Mouse (Mus musculus): ENCODE measurements around the gene Sumf2. TPM values are rescaled to one million over a fixed set of nuclear protein-coding genes. Genes with fewer than 3 reads are reported as not detected.

The Sumf2 gene
- polyA plus RNA-seq, 1 experiment: 48.6 TPM

DNA sequence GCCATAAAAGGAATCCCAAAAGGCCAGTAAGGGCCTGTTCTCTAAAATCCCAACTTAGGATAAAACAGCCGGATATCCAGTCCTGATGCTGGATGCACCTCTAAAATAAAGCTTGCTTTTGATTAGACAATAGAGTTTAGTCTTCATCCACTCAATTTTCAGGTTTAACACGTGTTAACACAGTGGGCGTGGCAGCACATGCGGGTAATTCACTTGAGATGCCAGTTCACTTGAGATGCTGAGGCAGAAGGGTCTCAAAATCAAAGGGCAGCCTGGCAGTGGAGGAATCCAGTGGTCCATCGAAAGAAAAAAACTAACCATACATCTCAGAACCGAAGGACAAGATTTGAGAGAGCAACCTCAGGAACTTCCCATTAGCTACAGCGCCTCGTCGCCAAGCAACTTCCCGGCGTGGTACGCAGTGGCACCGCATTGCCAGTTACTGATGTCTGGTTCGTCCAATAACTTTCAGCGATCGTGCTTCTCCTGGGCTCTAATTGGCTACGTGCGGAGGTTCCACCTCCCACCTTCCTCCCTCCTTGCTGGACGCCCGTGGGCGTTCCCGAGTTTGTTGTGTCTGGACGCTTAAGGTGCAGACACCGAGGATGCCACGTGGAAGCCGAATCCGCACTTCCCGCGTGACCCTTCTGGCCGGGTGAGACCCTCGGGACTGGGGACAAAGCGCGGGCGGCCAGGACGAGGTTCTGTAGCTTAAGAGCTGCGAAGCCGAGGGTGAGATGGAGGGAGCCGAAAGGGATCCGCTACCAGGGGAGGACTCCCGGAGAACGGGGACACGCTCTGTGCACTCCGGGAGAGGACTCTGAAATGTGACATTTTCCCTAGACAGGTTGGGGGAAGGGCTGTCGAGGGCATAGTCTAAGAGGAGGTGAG lies 48.7 kb downstream of the Sumf2 start, which contains the start of gene Zbed5:
TSS of gene Zbed5 (plus strand) at position 526 of the 891 bp plus-strand sequence.
- no peaks in the 10 kb centered on the region for H3K79me3 ChIP-seq (ENCODE audit: low read depth)
- H3K27me3 ChIP-seq (ENCODE audit: control insufficient read depth, insufficient read depth, insufficient read length): no peaks in the 10 kb centered on the region
- TF ChIP-seq CEBPB (IDR thresholded peaks at IDR 0.05; ENCODE audit: low read depth) (no peak), MYOD1 (IDR thresholded peaks at IDR 0.05; ENCODE audit: control insufficient read depth, insufficient read length, low read depth) (no peak), CTCF (IDR thresholded peaks at IDR 0.05; ENCODE audit: control insufficient read depth, insufficient read depth, insufficient read length) (no peak), FOSL1 (IDR thresholded peaks at IDR 0.05; ENCODE audit: insufficient read depth, low read length, poor library complexity, severe bottlenecking) (no peak), MAX (IDR thresholded peaks at IDR 0.05) (peak; percentile 84)
- peak within 1 kb of the TSS; percentile 34 for H3ac ChIP-seq (ENCODE audit: control insufficient read depth, insufficient read length, low read depth)
- no peaks in the 10 kb centered on the region for H3K36me3 ChIP-seq (ENCODE audit: control insufficient read depth, insufficient read depth)
- H3K79me2 ChIP-seq (ENCODE audit: control insufficient read depth, insufficient read depth): no peaks in the 10 kb centered on the region
- H3K4me3 ChIP-seq (ENCODE audit: insufficient read depth, poor library complexity, severe bottlenecking): peak within 1 kb of the TSS; percentile 49

DNA sequence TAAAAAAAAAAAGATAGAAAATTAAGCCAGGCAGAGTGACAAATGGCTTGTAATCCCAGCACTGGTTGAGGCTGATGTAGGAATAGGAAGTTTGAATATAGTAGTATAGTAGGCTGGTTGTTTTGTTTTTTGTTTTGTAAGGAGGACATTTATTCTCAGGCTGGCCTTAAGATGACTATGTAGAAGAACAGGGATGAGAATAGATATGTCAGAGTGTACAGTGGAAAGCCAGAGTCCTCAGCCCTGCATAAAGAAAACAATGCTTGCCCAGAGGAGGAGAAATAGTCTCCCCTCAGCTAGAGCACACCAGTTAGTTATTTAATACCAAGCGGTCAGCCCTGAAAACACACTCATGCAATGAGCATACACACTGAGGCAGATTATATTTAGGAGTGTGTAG lies 51.7 kb downstream of the Sumf2 start, which contains the start of gene Phkg1:
TSS of gene Phkg1 (minus strand) at position 101 of the 400 bp plus-strand sequence.
- H3K36me3 ChIP-seq (ENCODE audit: control insufficient read depth, insufficient read depth): no peaks in the 10 kb centered on the region
- no peak within 1 kb of the TSS for H3K4me3 ChIP-seq (ENCODE audit: insufficient read depth, poor library complexity, severe bottlenecking)
- H3K79me2 ChIP-seq (ENCODE audit: control insufficient read depth, insufficient read depth): no peaks in the 10 kb centered on the region
- no peak within 1 kb of the TSS for H3ac ChIP-seq (ENCODE audit: control insufficient read depth, insufficient read length, low read depth)
- H3K27me3 ChIP-seq (ENCODE audit: control insufficient read depth, insufficient read depth, insufficient read length): no peaks in the 10 kb centered on the region
- H3K79me3 ChIP-seq (ENCODE audit: low read depth): no peaks in the 10 kb centered on the region
- no peak for TF ChIP-seq MAX (IDR thresholded peaks at IDR 0.05)

DNA sequence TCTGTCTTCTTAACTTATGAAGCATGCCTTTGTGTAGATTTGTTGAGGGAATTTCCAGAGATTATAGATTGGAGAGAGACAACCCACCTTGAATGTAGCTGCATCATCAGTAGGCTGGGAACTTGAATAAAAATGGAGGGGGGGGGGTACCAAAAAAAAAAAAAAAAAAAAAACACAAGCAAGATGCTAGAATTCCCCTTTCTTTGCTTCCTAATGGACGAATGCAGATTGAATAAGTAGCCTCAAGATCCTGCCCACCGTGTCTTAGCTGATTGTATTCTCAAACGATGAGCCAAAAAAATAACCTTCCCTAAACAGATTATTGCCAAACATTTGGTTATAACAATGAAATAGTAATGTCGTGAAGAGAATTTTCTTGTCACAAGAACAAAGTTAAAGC lies 61.0 kb downstream of the Sumf2 start:
- H3K4me3 ChIP-seq (ENCODE audit: insufficient read depth, poor library complexity, severe bottlenecking): peak overlapping the region; percentile 37
- no peak overlapping the region for H3ac ChIP-seq (ENCODE audit: control insufficient read depth, insufficient read length, low read depth)
- H3K27me3 ChIP-seq (ENCODE audit: control insufficient read depth, insufficient read depth, insufficient read length): no peaks in the 10 kb centered on the region
- H3K79me3 ChIP-seq (ENCODE audit: low read depth): no peaks in the 10 kb centered on the region
- no peak for TF ChIP-seq CTCF (IDR thresholded peaks at IDR 0.05; ENCODE audit: control insufficient read depth, insufficient read depth, insufficient read length)
- TF ChIP-seq MAX (IDR thresholded peaks at IDR 0.05): no peak
- no peak for TF ChIP-seq CEBPB (IDR thresholded peaks at IDR 0.05; ENCODE audit: low read depth)
- no peak for TF ChIP-seq MYOD1 (IDR thresholded peaks at IDR 0.05; ENCODE audit: control insufficient read depth, insufficient read length, low read depth)
- no peak for TF ChIP-seq MYOG (IDR thresholded peaks at IDR 0.05; ENCODE audit: control insufficient read depth, extremely low read depth, insufficient read length)
- TF ChIP-seq FOSL1 (IDR thresholded peaks at IDR 0.05; ENCODE audit: insufficient read depth, low read length, poor library complexity, severe bottlenecking): no peak
- TF ChIP-seq USF1 (IDR thresholded peaks at IDR 0.05; ENCODE audit: low read depth): no peak
- no peaks in the 10 kb centered on the region for H3K36me3 ChIP-seq (ENCODE audit: control insufficient read depth, insufficient read depth)
- H3K79me2 ChIP-seq (ENCODE audit: control insufficient read depth, insufficient read depth): no peaks in the 10 kb centered on the region

DNA sequence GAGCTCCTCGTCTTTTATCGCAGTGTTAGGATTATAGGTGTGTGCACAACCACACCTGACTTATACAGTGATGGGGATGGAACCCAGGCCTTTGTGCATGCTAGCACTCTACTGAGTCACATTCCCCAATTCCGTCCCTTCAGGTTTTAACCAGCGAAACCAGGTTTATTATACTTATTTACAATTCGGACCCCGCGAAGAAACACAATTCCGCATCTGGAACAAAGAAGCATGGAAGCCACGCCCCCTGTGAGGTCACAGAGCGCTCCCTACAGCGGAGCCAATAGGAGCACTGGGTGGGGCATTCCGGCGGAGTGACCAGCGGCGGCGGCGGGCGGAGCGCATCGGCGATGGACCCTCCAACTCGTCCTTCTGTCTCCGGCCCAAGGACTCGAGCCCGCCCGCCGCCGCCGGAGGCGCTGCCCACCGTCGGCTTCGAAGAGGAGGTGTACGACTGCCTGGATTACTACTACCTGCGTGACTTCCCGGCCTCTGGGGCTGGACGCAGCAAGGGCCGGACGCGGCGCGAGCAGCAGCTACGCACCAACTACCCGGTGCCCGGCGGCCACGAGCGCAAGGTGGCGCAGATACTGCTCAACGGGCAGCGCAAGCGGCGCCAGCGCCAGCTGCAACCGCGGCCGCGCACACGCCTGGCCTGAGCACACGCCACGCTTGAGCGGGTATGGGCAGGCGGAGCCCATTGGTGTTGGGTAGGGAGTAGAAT lies 61.6 kb downstream of the Sumf2 start, which contains the start of gene Nupr1l:
TSS of gene Nupr1l (plus strand) at position 299 of the 724 bp plus-strand sequence.
- no peaks in the 10 kb centered on the region for H3K79me3 ChIP-seq (ENCODE audit: low read depth)
- TF ChIP-seq CEBPB (IDR thresholded peaks at IDR 0.05; ENCODE audit: low read depth) (no peak), MYOG (IDR thresholded peaks at IDR 0.05; ENCODE audit: control insufficient read depth, extremely low read depth, insufficient read length) (no peak), FOSL1 (IDR thresholded peaks at IDR 0.05; ENCODE audit: insufficient read depth, low read length, poor library complexity, severe bottlenecking) (no peak), MAX (IDR thresholded peaks at IDR 0.05) (peak; percentile 60), CTCF (IDR thresholded peaks at IDR 0.05; ENCODE audit: control insufficient read depth, insufficient read depth, insufficient read length) (peak; percentile 57)
- peak within 1 kb of the TSS; percentile 37 for H3K4me3 ChIP-seq (ENCODE audit: insufficient read depth, poor library complexity, severe bottlenecking)
- no peaks in the 10 kb centered on the region for H3K36me3 ChIP-seq (ENCODE audit: control insufficient read depth, insufficient read depth)
- no peaks in the 10 kb centered on the region for H3K79me2 ChIP-seq (ENCODE audit: control insufficient read depth, insufficient read depth)
- no peaks in the 10 kb centered on the region for H3K27me3 ChIP-seq (ENCODE audit: control insufficient read depth, insufficient read depth, insufficient read length)
- H3ac ChIP-seq (ENCODE audit: control insufficient read depth, insufficient read length, low read depth): peak within 1 kb of the TSS; percentile 86

- Histone ChIP-seq H3K79me3 (ENCODE audit: low read depth) (no peaks in the 10 kb centered on the region), H3K27me3 (ENCODE audit: control insufficient read depth, insufficient read depth, insufficient read length) (no peaks in the 10 kb centered on the region), H3K4me3 (ENCODE audit: insufficient read depth, poor library complexity, severe bottlenecking) (peak overlapping the region; percentile 37), H3K79me2 (ENCODE audit: control insufficient read depth, insufficient read depth) (no peaks in the 10 kb centered on the region), H3K36me3 (ENCODE audit: control insufficient read depth, insufficient read depth) (no peaks in the 10 kb centered on the region), H3ac (ENCODE audit: control insufficient read depth, insufficient read length, low read depth) (no peak overlapping the region)
- TF ChIP-seq CTCF (IDR thresholded peaks at IDR 0.05; ENCODE audit: control insufficient read depth, insufficient read depth, insufficient read length): no peak
- TF ChIP-seq MYOD1 (IDR thresholded peaks at IDR 0.05; ENCODE audit: control insufficient read depth, insufficient read length, low read depth): no peak
- no peak for TF ChIP-seq CEBPB (IDR thresholded peaks at IDR 0.05; ENCODE audit: low read depth)
- TF ChIP-seq FOSL1 (IDR thresholded peaks at IDR 0.05; ENCODE audit: insufficient read depth, low read length, poor library complexity, severe bottlenecking): no peak
- no peak for TF ChIP-seq MYOG (IDR thresholded peaks at IDR 0.05; ENCODE audit: control insufficient read depth, extremely low read depth, insufficient read length)
Observed at GRCm38 (mm10) chr5:129909147-129909546, 62.4 kb downstream of the Sumf2 start.
